In the genomic region with DNA sequence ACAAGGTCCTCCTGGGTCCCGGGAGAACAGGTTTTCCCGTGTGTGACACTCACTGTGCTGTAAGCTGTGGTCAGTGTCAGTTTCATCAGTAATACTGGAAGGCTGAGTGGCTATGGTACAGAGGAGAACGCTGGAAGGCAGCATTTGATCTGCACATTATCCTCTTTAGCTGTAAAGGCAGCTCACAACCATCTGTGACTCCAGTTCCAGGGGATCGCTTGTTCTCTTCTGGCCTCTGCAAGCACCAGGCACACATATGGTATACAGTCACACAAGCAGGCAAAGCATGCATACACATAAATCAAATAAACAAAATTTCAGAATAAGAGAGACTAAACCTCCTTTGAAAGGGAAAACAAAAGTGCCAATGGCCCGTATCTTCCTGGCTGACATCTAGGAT, we compare ENCODE assay signal across 31 mouse cellular contexts. TPM values are rescaled to one million over a fixed set of nuclear protein-coding genes. Genes with fewer than 3 reads are reported as not detected.
"Had no signal": no experiment of that assay in that cellular context is flagged by ENCODE, and none has a peak within 500 bp of the region (broad histone marks: within the 10 kb centered on the region; RNA-seq: fewer than 3 reads in every experiment).

No protein-coding gene starts in this region.

- ATAC-seq: forebrain, embryonic 13.5 days; forebrain, embryonic 14.5 days; forebrain, embryonic 15.5 days; forebrain, embryonic 16.5 days; forebrain, postnatal 0 days had no signal

- H3K9me3 ChIP-seq: embryonic facial prominence, embryonic 10.5 days; embryonic facial prominence, embryonic 12.5 days; embryonic facial prominence, embryonic 13.5 days; embryonic facial prominence, embryonic 15.5 days; forebrain, embryonic 10.5 days; forebrain, embryonic 12.5 days; forebrain, embryonic 13.5 days; forebrain, embryonic 15.5 days had no signal

- H3K27me3 ChIP-seq: embryonic facial prominence, embryonic 12.5 days; embryonic facial prominence, embryonic 13.5 days; embryonic facial prominence, embryonic 15.5 days; forebrain, embryonic 12.5 days; forebrain, embryonic 13.5 days; forebrain, embryonic 15.5 days had no signal

- H3K27ac ChIP-seq: embryonic facial prominence, embryonic 10.5 days; embryonic facial prominence, embryonic 12.5 days; embryonic facial prominence, embryonic 13.5 days; embryonic facial prominence, embryonic 15.5 days; forebrain, embryonic 10.5 days; forebrain, embryonic 12.5 days; forebrain, embryonic 13.5 days; forebrain, embryonic 15.5 days; gastrocnemius, adult 2 months had no signal

- H3K4me3 ChIP-seq: embryonic facial prominence, embryonic 10.5 days; embryonic facial prominence, embryonic 12.5 days; embryonic facial prominence, embryonic 13.5 days; embryonic facial prominence, embryonic 15.5 days; erythroblast, embryonic 14.5 days; forebrain, embryonic 10.5 days; forebrain, embryonic 12.5 days; forebrain, embryonic 13.5 days; forebrain, embryonic 15.5 days; gastrocnemius, adult 2 months had no signal

- H3K36me3 ChIP-seq: forebrain, embryonic 15.5 days had no signal

- H3K4me2 ChIP-seq: embryonic facial prominence, embryonic 12.5 days; embryonic facial prominence, embryonic 13.5 days; embryonic facial prominence, embryonic 15.5 days; forebrain, embryonic 12.5 days; forebrain, embryonic 13.5 days; forebrain, embryonic 15.5 days had no signal

- H3K4me1 ChIP-seq: embryonic facial prominence, embryonic 10.5 days; embryonic facial prominence, embryonic 12.5 days; embryonic facial prominence, embryonic 13.5 days; embryonic facial prominence, embryonic 15.5 days; forebrain, embryonic 10.5 days; forebrain, embryonic 12.5 days; forebrain, embryonic 13.5 days; forebrain, embryonic 15.5 days had no signal

- H3K9ac ChIP-seq: embryonic facial prominence, embryonic 12.5 days; embryonic facial prominence, embryonic 13.5 days; embryonic facial prominence, embryonic 15.5 days; forebrain, embryonic 12.5 days; forebrain, embryonic 13.5 days; forebrain, embryonic 15.5 days; forebrain, postnatal 0 days had no signal

- DNase-seq: cerebellum, adult 2 months; cerebellum, adult 8-10 months; cerebellum, adult 9-10 months; cerebellum, adult 9-11 months; cerebellum, postnatal 10 days; cerebellum, postnatal 14 days; cerebellum, postnatal 25 days; cerebellum, postnatal 36 days; embryo, embryonic 11 days; forebrain, postnatal 0 days; gastrocnemius, adult 2 months; gastrocnemius, postnatal 10 days; gastrocnemius, postnatal 14 days; gastrocnemius, postnatal 25 days; gastrocnemius, postnatal 36 days; heart, adult 11 months; heart, adult 18-20 months had no signal

RNA-seq across cellular contexts. Expression of gene Hcar2, which starts 56.8 kb away (rescaled TPM):
- total RNA-seq: forebrain, postnatal 0 days; gastrocnemius, adult 18-20 months; gastrocnemius, adult 2 months; gastrocnemius, postnatal 14 days had no signal
- polyA plus RNA-seq: embryonic facial prominence, embryonic 10.5 days; embryonic facial prominence, embryonic 11.5 days; erythroblast, embryonic 14.5 days; forebrain, embryonic 10.5 days; forebrain, embryonic 11.5 days; forebrain, embryonic 12.5 days; forebrain, embryonic 13.5 days; forebrain, embryonic 14.5 days; forebrain, embryonic 15.5 days; forebrain, embryonic 16.5 days; forebrain, postnatal 0 days had no signal

RNA-seq across cellular contexts. Expression of gene Kntc1, which starts 59.0 kb away (rescaled TPM):
- total RNA-seq: gastrocnemius, adult 2 months had no signal
